Mouse (Mus musculus): ENCODE data around the gene 9030612E09Rik. TPM values are rescaled to one million over a fixed set of nuclear protein-coding genes. Genes with fewer than 3 reads are reported as not detected.

The 9030612E09Rik gene
- total RNA-seq, 4 experiments from 2014 or later: 1.3 to 3.6 (median 2.6) TPM

GRCm38 (mm10) chr10:43200206-43200605, 25.7 kb downstream of the 9030612E09Rik start:
- no peak for DNase-seq (ENCODE audit: low spot score in 2 of 2)

GRCm38 (mm10) chr10:43203865-43204264, 29.4 kb downstream of the 9030612E09Rik start:
- DNase-seq (ENCODE audit: low spot score in 2 of 2): no peak

- no peak for DNase-seq (ENCODE audit: low spot score in 2 of 2)
Observed at GRCm38 (mm10) chr10:43211866-43212265, 37.4 kb downstream of the 9030612E09Rik start.

GRCm38 (mm10) chr10:43217361-43217900, 42.9 kb downstream of the 9030612E09Rik start:
- DNase-seq (ENCODE audit: low spot score in 2 of 2): no peak

- DNase-seq (ENCODE audit: low spot score in 2 of 2): no peak
Observed at GRCm38 (mm10) chr10:43220479-43220878, 46.0 kb downstream of the 9030612E09Rik start.

GRCm38 (mm10) chr10:43220910-43221625, 46.6 kb downstream of the 9030612E09Rik start, which contains the start of gene Pdss2:
TSS of gene Pdss2 (plus strand) at chr10:43221486.
- peak; percentile 82 to 94 for DNase-seq (ENCODE audit: low spot score in 2 of 2)

- peak in 1 of 2 experiments; percentile 22 for DNase-seq (ENCODE audit: low spot score in 2 of 2)
Observed at GRCm38 (mm10) chr10:43221659-43222058, 47.2 kb downstream of the 9030612E09Rik start.

- no peak for DNase-seq (ENCODE audit: low spot score in 2 of 2)
Observed at GRCm38 (mm10) chr10:43223391-43223790, 48.9 kb downstream of the 9030612E09Rik start.

Other genes starting within 250 kb of the 9030612E09Rik start
- gene Sobp, start 174 bp upstream of the 9030612E09Rik start, total RNA-seq (2022): 10 to 100 TPM; 59.6 to 62.9 (median 61.6) TPM
- gene Pdss2, start 46.8 kb downstream of the 9030612E09Rik start, total RNA-seq (2022): 10 to 100 TPM; 17.9 to 23.9 (median 19.2) TPM